Mouse (Mus musculus) ES-Bruce4 (cell line): ENCODE results near the gene Plcb1.

Experiments used
- CTCF ChIP-seq: IDR thresholded peaks from one replicate; pipeline ENCODE4 v1.8.1; 2011; ENCODE audit warnings: low read depth, low read length
- EP300 ChIP-seq: IDR thresholded peaks from 2 replicates; pipeline ENCODE4 v1.6.1; 2011; ENCODE audit warnings: low read depth, low read length; ENCODE audit not compliant: insufficient read depth
- POLR2A ChIP-seq: IDR thresholded peaks from one replicate; pipeline ENCODE4 v1.8.1; 2011; ENCODE audit warnings: low read length; ENCODE audit not compliant: insufficient read depth

DNA sequence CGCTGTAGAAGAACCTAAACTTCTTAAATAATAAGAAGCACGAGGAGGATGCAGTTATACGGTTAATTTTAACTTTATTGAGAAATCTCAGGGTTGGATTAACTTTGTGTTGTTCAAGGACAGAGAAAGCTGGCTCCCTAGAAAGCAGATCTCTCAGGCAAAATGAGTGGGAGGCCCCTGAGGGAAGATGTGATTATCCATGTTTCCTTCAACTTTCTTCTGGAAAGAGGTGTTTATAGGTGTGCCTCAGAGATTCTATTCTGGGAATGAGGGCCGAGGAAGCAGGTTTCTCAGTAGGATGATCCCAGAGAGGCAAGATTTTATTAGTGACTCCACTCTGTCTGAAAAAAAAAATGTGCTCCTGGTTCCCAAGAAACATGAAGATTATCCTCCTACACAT lies 180.3 kb downstream of the Plcb1 start:
- TF ChIP-seq POLR2A (no peak), CTCF (no peak), EP300 (no peak)
